Mouse (Mus musculus) liver, adult (tissue): Measurements from ENCODE around the gene Rab36.

Source experiments
- GATA4 ChIP-seq: IDR thresholded peaks from 2 replicates; pipeline ENCODE4 v1.6.1; 2014; ENCODE audit warnings: mild to moderate bottlenecking, low read length; ENCODE audit not compliant: insufficient replicate concordance

Gene Rab36

GRCm38 (mm10) chr10:75030234-75030633 lies 6.6 kb upstream of the Rab36 start:
- TF ChIP-seq GATA4 = no peak

GRCm38 (mm10) chr10:75031345-75032114 lies 5.3 kb upstream of the Rab36 start:
- no peak for TF ChIP-seq GATA4

- no peak for TF ChIP-seq GATA4
These were observed 4.5 kb upstream of the Rab36 start, which contains the start of gene Rsph14 for GRCm38 (mm10) chr10:75032395-75032794. Gene Rsph14 (minus strand): TSS chr10:75032586.

GRCm38 (mm10) chr10:75044459-75044858 lies 7.6 kb downstream of the Rab36 start:
- TF ChIP-seq GATA4 = no peak

GRCm38 (mm10) chr10:75045831-75046230 lies 9.0 kb downstream of the Rab36 start:
- no peak for TF ChIP-seq GATA4

- no peak for TF ChIP-seq GATA4
These were observed 11.9 kb downstream of the Rab36 start for GRCm38 (mm10) chr10:75048711-75049110.

GRCm38 (mm10) chr10:75051364-75052074 lies 14.7 kb downstream of the Rab36 start:
- TF ChIP-seq GATA4 = no peak

- TF ChIP-seq GATA4 = peak; percentile 81; the same call in 1 of the 2 replicates
These were observed 16.0 kb downstream of the Rab36 start for GRCm38 (mm10) chr10:75052902-75053301.

- TF ChIP-seq GATA4 = no peak
These were observed 16.8 kb downstream of the Rab36 start for GRCm38 (mm10) chr10:75053655-75054054.

GRCm38 (mm10) chr10:75054125-75054524 lies 17.3 kb downstream of the Rab36 start:
- TF ChIP-seq GATA4 = peak; percentile 42; the same call in 1 of the 2 replicates

- TF ChIP-seq GATA4 = no peak
These were observed 18.8 kb downstream of the Rab36 start for GRCm38 (mm10) chr10:75055672-75056071.

GRCm38 (mm10) chr10:75056255-75056654 lies 19.4 kb downstream of the Rab36 start:
- TF ChIP-seq GATA4 = no peak

GRCm38 (mm10) chr10:75058336-75058735 lies 21.5 kb downstream of the Rab36 start:
- no peak for TF ChIP-seq GATA4

- no peak for TF ChIP-seq GATA4
These were observed 22.0 kb downstream of the Rab36 start for GRCm38 (mm10) chr10:75058761-75059395.

GRCm38 (mm10) chr10:75059396-75059795 lies 22.5 kb downstream of the Rab36 start:
- peak; percentile 4; the same call in 1 of the 2 replicates for TF ChIP-seq GATA4

- no peak for TF ChIP-seq GATA4
These were observed 23.5 kb downstream of the Rab36 start, which contains the start of gene Bcr for GRCm38 (mm10) chr10:75060217-75060842. Gene Bcr (plus strand): TSS chr10:75060592.

- no peak for TF ChIP-seq GATA4
These were observed 24.0 kb downstream of the Rab36 start for GRCm38 (mm10) chr10:75060843-75061235.
